Mouse (Mus musculus) gastrocnemius, postnatal 4 days (tissue): Measurements from ENCODE around the gene Sugt1. TPM values are rescaled to one million over a fixed set of nuclear protein-coding genes. Genes with fewer than 3 reads are reported as not detected.

Experiments used
- DNase-seq, 2 experiments: peaks; one replicate each; pipeline ENCODE4 v3.0.0; 2021 to 2022; ENCODE audit warnings: low spot score in 2 of 2, mixed read lengths in 2 of 2
- total RNA-seq, 2 experiments: library from RNA; stranded (reverse); gene quantifications; 2 replicates each; pipeline ENCODE4 v1.2.3; 2021

Gene Sugt1
- total RNA-seq, 2 experiments from 2014 or later: 70.7 to 74.1 TPM

DNA sequence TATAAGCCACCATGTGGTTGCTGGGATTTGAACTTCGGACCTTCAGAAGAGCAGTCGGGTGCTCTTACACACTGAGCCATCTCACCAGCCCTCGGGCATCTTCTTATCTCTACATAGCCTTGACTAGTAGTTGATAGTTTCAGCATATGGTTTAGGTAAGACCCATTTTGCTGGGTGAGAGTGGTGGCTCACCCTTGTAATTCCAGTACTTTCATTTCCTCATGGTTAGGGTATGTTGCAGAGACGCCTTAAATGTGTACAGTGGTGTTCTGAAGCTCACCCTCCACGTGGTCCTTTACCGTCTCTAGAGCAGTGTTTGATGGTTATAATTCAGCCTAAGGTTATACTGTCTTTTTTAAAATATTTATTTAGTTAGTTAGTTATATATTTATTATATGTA lies 18.9 kb downstream of the Sugt1 start:
- no peak for DNase-seq

GRCm38 (mm10) chr14:79606867-79607266 lies 19.4 kb downstream of the Sugt1 start:
- DNase-seq: no peak

- DNase-seq: no peak
Measured at GRCm38 (mm10) chr14:79607352-79607751, 19.9 kb downstream of the Sugt1 start.

DNA sequence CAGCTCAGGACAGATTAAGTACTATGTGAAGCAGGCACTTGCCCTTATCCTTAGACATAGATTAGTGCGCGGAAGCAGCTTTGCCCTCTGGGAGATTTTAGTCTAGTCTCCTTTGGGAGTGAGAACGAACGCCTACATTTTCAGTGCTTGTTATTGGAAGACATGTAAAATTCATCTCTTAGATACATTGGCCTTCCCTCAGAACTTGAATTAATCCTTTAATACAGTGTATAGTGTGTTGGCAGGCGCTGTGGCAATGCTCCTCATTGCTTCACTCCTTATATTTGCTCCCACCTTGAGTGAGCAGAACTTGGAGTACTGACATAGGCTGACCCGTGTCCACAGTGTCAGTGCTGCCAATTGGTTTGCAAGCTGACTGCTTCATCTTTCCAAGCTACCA lies 20.8 kb downstream of the Sugt1 start:
- DNase-seq: no peak

DNA sequence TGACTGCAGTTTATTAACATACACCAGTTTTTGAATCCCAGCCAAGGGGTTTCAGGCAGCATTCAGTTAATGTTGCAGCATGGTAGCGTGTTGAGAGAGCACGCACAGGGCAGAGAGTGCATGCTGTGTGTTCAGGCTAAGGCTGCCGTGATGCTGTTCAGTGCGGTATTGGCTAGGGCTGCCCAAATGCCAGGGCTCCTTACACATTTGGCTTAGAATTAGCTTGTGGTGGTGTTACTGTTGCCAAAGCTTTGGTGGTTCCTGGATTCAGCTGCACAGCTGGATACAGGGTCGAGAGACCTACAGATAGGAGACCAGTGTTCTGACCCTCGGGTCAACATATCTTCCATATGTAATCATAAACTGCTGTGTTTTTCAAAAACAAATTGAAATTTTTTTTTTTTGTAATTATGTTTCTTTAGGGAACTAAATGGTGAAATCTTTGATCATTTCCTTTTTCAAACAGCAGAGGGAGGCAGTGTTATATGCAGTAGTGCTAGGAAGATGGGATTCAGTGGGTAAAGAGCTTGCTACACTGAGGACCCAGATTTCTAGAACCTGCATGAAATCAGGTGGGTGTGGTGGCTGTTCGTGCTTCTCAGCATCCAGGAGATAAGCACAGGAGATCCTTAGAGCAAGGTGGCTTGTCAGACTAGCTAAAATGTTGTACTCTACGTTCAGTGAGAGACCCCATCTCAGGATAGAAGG lies 29.8 kb downstream of the Sugt1 start:
- DNase-seq: no peak

- no peak for DNase-seq
Measured at GRCm38 (mm10) chr14:79619802-79620201, 32.3 kb downstream of the Sugt1 start.

GRCm38 (mm10) chr14:79621143-79621542 lies 33.7 kb downstream of the Sugt1 start:
- DNase-seq: no peak

GRCm38 (mm10) chr14:79632330-79632729 lies 44.8 kb downstream of the Sugt1 start:
- DNase-seq: no peak

DNA sequence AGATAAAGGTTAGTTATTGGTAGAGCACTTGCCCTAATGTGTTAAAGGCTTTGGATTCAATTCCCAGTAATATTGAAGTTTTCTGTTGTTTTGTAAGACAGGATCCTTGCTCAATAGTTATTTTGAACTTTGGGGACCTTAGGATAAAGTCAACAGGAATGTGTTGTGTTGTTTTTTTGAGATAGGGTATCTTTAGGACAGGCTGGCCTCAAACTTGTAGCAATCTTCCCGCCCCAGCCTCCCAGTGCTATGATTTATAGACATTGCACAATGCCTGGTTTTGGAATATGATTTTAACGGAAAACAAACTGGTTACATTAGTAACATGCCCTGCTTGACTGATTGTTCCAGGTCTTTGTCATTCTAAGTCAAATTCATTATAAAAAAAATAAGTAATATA lies 45.7 kb downstream of the Sugt1 start:
- DNase-seq: no peak

- DNase-seq: no peak
Measured at GRCm38 (mm10) chr14:79636814-79637213, 49.3 kb downstream of the Sugt1 start.

GRCm38 (mm10) chr14:79642063-79642462 lies 54.6 kb downstream of the Sugt1 start:
- DNase-seq: no peak

DNA sequence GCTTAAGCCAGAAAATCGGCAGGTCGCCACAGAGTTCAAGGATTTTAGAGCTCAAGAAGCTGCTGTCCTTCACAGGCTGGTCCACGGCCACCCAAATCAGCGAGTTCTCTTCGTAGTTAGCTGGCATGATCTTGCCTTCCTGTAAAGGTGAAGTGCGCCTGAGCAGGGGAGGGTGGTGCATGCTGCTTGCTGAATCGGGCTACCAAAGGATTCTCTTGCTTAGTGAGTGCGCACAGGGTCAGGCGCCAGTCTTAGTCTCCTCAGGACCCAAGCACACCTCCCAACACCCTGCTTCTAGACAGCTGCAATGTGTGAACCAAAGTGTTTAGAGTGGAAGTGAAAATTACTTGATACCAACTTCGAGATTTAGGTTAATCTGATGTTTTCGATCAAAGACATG lies 57.9 kb downstream of the Sugt1 start:
- DNase-seq: no peak

DNA sequence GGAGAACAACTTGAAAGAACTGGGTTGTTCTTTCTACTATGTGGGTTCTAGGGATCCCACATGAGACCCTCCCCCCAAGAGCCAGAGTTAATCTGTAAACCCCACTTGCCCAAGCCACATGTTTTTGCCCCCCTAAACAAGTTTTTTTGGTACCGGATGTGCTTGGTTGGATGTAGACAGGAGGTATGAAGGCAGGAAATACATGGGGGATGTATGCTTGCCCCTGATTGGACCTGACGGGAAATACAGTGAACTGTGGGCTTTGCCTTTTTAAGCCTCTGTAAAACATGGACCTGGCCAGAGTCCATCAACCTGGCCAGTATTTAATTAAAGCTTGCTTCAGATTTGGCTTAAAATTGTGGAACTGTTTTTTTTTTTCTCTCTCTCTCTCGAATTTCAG lies 62.2 kb downstream of the Sugt1 start:
- no peak for DNase-seq

DNA sequence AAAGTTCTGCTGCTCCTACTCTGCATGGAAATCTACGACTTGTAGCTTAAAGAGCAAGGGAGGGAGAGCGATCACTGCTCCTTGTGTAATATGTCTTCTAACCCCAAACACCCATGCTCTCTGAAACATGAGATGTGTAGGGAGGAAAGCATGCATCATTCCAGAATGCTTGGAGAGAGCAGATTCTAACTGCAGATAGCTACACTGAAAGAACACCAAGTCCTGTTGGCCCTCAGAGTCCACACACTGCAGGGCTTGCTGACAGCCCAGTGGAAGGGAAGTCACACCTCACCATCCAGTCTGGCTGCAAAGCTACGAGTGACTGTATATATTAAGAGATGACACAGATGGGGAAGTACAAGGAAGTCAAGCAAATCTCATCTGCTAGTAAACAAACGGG lies 65.2 kb downstream of the Sugt1 start:
- no peak for DNase-seq

DNA sequence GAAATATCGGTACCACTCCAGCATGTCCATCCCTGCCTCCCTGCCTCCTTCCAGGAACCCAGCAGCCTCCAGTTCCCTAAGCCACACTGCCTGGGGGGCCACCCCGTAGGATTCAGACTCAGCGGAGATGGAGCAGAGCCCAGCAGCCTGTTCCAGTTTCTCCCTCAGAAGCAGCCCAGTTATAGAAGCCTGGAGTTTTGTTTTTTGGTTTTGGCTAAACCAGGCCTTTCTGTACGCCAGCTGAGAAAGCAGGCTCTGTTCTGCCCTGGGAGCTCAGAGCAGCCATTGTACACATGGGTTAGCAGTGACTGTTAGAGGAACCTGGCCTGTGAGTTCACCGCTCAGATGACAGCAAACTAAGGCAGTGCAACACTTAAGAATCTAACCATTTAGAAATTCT lies 70.8 kb downstream of the Sugt1 start:
- DNase-seq: peak in 1 of 2 experiments; percentile 16

DNA sequence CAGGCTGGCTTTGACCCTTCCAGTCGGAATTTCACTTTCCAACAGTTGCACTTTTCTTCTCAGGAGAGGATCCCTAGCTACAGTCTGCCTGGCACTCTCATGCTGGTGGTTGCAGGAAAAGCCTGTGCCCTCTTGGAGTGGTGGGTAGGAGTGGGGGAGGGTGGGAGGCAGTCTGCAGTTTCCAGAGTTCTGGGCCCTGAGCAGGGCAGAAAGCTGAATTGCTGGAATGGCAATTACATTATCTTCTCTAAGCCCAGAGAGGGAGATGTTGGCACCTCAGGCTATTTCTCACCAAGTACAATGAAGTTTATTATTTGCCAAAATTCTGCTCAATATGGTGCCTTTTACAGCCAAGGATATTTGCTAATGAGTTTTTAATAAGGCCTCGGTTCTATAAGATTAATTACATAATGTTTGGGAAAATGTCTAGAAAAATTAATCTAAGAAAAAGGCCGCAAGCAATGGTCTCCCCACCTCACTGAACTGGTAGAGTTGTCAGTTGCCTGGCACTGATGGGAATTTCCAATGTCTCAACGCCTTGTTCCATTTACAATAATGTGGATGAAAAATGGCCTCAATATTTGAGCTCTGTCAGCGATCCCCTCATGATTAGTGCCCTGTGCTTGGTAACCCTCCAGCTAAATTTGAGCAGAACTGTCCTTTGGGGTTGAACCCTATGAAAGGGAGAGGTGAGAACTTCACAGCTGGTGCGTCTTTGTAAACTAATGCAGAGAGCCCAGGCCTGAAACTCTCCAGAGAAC lies 71.4 kb downstream of the Sugt1 start:
- DNase-seq: no peak

- DNase-seq: no peak
Measured at GRCm38 (mm10) chr14:79660467-79660866, 73.0 kb downstream of the Sugt1 start.

- peak; percentile 21 to 48 for DNase-seq
Measured at GRCm38 (mm10) chr14:79661005-79661917, 73.8 kb downstream of the Sugt1 start.

DNA sequence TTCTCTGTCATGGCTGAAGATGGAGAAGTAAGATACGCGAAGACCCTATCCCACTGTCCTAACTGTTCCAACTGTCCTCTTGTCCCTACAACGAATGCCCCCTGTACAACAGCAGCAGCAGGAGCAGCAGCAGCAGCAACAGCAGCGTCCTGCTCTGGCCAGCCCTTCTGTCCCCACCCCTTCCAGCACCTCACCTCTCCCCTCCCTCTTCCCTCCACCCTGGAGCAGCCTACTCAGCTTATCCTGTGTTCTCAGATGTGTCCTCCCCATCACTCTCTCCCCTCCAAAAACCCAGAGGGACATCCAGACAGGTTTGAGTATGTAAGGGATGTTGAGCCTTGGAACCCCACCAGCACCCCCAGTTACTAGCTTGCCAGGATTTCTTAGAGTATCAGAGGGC lies 74.5 kb downstream of the Sugt1 start, which contains the start of gene Cnmd:
TSS of gene Cnmd (minus strand) at position 170 of the 400 bp plus-strand sequence.
- DNase-seq: no peak

GRCm38 (mm10) chr14:79671008-79671407 lies 83.5 kb downstream of the Sugt1 start:
- DNase-seq: no peak

- DNase-seq: no peak
Measured at GRCm38 (mm10) chr14:79672567-79672966, 85.1 kb downstream of the Sugt1 start.
